Mouse (Mus musculus) midbrain, embryonic 13.5 days (tissue): Measurements from ENCODE around the gene Oaz3. TPM values are rescaled to one million over a fixed set of nuclear protein-coding genes. Genes with fewer than 3 reads are reported as not detected.
A peak's percentile ranks its signal among the peaks of the same experiment; 100 is the strongest.

Experiments used
- ATAC-seq: fragments of 200-750 bp; cut with Nextera tagmentation; 2 replicates; pipeline ENCODE4 v1.8.0; 2017; ENCODE audit warnings: mild to moderate bottlenecking, moderate TSS enrichment, moderate library complexity
- H3K27ac ChIP-seq: fragments of 300-500 bp; sonication (generic); 2 replicates; pipeline ENCODE4 v1.5.1; 2015; ENCODE audit warnings: inconsistent platforms, mild to moderate bottlenecking, moderate library complexity
- H3K27me3 ChIP-seq: fragments of 300-500 bp; sonication (generic); 2 replicates; pipeline ENCODE4 v1.6.1; 2015; ENCODE audit warnings: mild to moderate bottlenecking, inconsistent platforms
- H3K36me3 ChIP-seq: fragments of 300-500 bp; sonication (generic); 2 replicates; pipeline ENCODE4 v1.6.1; 2015; ENCODE audit warnings: mild to moderate bottlenecking, inconsistent platforms
- H3K4me1 ChIP-seq: fragments of 300-500 bp; sonication (generic); replicated peaks from 2 replicates; pipeline ENCODE4 v1.6.1; 2015; ENCODE audit warnings: inconsistent platforms
- H3K4me2 ChIP-seq: fragments of 300-500 bp; sonication (generic); replicated peaks from 2 replicates; pipeline ENCODE4 v1.6.1; 2015; ENCODE audit warnings: moderate library complexity, mild to moderate bottlenecking, inconsistent platforms
- H3K4me3 ChIP-seq: fragments of 300-500 bp; sonication (generic); replicated peaks from 2 replicates; pipeline ENCODE4 v1.5.1; 2015; ENCODE audit warnings: mild to moderate bottlenecking, inconsistent platforms
- H3K9ac ChIP-seq: fragments of 300-500 bp; sonication (generic); replicated peaks from 2 replicates; pipeline ENCODE4 v1.6.1; 2015; ENCODE audit warnings: mild to moderate bottlenecking, inconsistent platforms
- H3K9me3 ChIP-seq: fragments of 300-500 bp; sonication (generic); 2 replicates; pipeline ENCODE4 v1.6.1; 2016; ENCODE audit warnings: mild to moderate bottlenecking, inconsistent platforms
- WGBS: fragments of 180-500 bp; shearing (Covaris S2); methylation state at CpG from one replicate; pipeline ENCODE4 v1.1.7; 2015; 5-methylcytosine and 5-hydroxymethylcytosine counted together
- polyA plus RNA-seq: library from polyadenylated mRNA; unstranded; fragments of >200 nt; fragmentation: Nextera tagmentation; extraction: Ambion mirVana; gene quantifications from 2 replicates; pipeline ENCODE4 v1.2.1, GENCODE M21; 2015

Gene Oaz3
- polyA plus RNA-seq, 1 experiment from 2014 or later = 1.2 TPM

- Histone ChIP-seq H3K4me3 (peak overlapping the region; percentile 42), H3K9me3 (no peaks in the 10 kb centered on the region), H3K9ac (peak overlapping the region; percentile 70), H3K4me2 (peak overlapping the region; percentile 70), H3K4me1 (peaks cover 20% of the 10 kb centered on the region), H3K27me3 (peaks cover 29% of the 10 kb centered on the region), H3K36me3 (no peaks in the 10 kb centered on the region), H3K27ac (no peak overlapping the region; the same call in 1 of the 2 replicates)
- ATAC-seq = peak; percentile 78
- WGBS = 3% methylated on average over 20 of the region's 20 CpGs
Measured at GRCm38 (mm10) chr3:94398943-94399481, 44.7 kb downstream of the Oaz3 start.

- peaks cover 25% of the 10 kb centered on the region for H3K27me3 ChIP-seq
- H3K9me3 ChIP-seq = no peaks in the 10 kb centered on the region
- H3K4me3 ChIP-seq = peak within 1 kb of the TSS; percentile 42
- WGBS = 77% methylated on average over 6 of the region's 6 CpGs
- H3K4me2 ChIP-seq = peak within 1 kb of the TSS; percentile 70
- H3K9ac ChIP-seq = peak within 1 kb of the TSS; percentile 70
- no peak within 1 kb of the TSS; the same call in 1 of the 2 replicates for H3K27ac ChIP-seq
- no peaks in the 10 kb centered on the region for H3K36me3 ChIP-seq
- ATAC-seq = no peak
- H3K4me1 ChIP-seq = peaks cover 20% of the 10 kb centered on the region
Measured at GRCm38 (mm10) chr3:94398217-94398616, 45.5 kb downstream of the Oaz3 start, which contains the start of gene Lingo4. TSS of gene Lingo4 (plus strand) at chr3:94398517.

GRCm38 (mm10) chr3:94396851-94397250 lies 46.9 kb downstream of the Oaz3 start:
- no peak overlapping the region for H3K9ac ChIP-seq
- no peaks in the 10 kb centered on the region for H3K36me3 ChIP-seq
- 87% methylated on average over 4 of the region's 4 CpGs for WGBS
- no peaks in the 10 kb centered on the region for H3K9me3 ChIP-seq
- H3K4me3 ChIP-seq = no peak overlapping the region
- H3K27ac ChIP-seq = no peak overlapping the region
- no peak overlapping the region for H3K4me2 ChIP-seq
- peaks cover 20% of the 10 kb centered on the region for H3K4me1 ChIP-seq
- ATAC-seq = no peak
- peaks cover 22% of the 10 kb centered on the region for H3K27me3 ChIP-seq

- H3K4me1 ChIP-seq = peaks cover 20% of the 10 kb centered on the region
- H3K4me3 ChIP-seq = no peak overlapping the region
- peaks cover 18% of the 10 kb centered on the region for H3K27me3 ChIP-seq
- H3K9me3 ChIP-seq = no peaks in the 10 kb centered on the region
- H3K36me3 ChIP-seq = no peaks in the 10 kb centered on the region
- WGBS = 83% methylated on average over 1 of the region's 1 CpGs
- no peak overlapping the region for H3K9ac ChIP-seq
- ATAC-seq = no peak
- no peak overlapping the region for H3K27ac ChIP-seq
- no peak overlapping the region for H3K4me2 ChIP-seq
Measured at GRCm38 (mm10) chr3:94396336-94396735, 47.4 kb downstream of the Oaz3 start.

DNA sequence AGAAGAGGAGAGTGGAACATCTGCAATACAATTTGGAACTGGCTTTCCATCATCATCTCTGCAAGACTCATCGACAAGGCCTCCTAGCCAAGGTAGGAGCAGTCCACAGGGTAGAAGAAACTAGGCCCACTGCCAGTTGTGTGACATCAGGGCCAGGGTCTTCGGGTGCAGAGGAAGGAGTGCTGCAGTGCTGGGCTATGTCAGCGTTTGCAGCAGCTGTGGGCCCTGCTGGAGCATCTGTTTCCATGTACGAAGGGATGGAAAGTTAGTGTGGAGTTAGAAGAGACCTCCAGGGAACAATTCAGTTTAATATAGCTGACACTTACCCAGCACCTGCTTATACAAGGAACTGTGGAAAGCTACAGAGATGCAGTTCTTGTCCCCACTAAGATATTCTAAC lies 50.7 kb downstream of the Oaz3 start:
- Histone ChIP-seq H3K9me3 (no peaks in the 10 kb centered on the region), H3K4me2 (no peak overlapping the region), H3K9ac (no peak overlapping the region), H3K27me3 (peaks cover 11% of the 10 kb centered on the region), H3K4me1 (no peaks in the 10 kb centered on the region), H3K36me3 (no peaks in the 10 kb centered on the region), H3K4me3 (no peak overlapping the region), H3K27ac (no peak overlapping the region)
- ATAC-seq = no peak
- 79% methylated on average over 4 of the region's 4 CpGs for WGBS

DNA sequence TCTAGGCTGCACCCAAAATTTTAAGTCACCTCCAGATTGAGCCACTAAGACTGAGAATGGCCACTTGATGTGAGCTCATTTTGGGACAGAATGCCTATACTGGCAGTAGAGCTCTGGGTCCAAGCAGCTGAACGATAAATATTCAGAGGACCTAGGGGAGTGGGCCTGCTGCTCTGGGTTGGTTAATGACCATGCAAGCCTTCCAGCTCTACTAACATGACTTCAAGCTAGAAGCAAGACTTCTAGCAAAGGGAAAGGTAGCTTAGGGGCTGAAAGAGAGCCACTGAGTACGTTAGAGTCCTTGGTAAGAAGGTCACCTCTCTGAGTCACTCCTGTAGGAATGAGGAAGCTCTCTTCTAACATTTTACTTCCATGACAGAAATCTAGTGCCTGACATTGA lies 51.6 kb downstream of the Oaz3 start:
- Histone ChIP-seq H3K4me3 (no peak overlapping the region), H3K27ac (no peak overlapping the region), H3K4me1 (no peaks in the 10 kb centered on the region), H3K9me3 (no peaks in the 10 kb centered on the region), H3K9ac (no peak overlapping the region), H3K36me3 (no peaks in the 10 kb centered on the region), H3K27me3 (peaks cover 3% of the 10 kb centered on the region), H3K4me2 (no peak overlapping the region)
- no peak for ATAC-seq
- WGBS = 88% methylated on average over 2 of the region's 2 CpGs

DNA sequence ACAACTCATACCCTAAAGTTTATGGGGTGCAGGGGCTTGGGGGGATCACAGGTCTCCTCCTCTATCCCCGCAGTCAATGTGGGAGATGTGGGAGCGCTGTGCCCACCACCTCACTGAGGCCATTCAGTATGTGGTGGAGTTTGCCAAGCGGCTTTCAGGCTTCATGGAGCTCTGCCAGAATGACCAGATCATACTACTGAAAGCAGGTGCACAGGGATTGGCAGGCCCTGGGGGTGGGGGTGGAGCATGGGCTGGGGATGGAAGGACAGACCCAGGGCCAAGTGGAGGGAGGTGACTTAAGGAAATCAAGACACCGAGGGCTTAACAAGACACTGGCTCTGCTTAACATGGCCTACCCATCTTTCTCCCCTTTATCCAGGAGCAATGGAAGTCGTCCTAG lies 52.7 kb downstream of the Oaz3 start:
- no peaks in the 10 kb centered on the region for H3K9me3 ChIP-seq
- no peaks in the 10 kb centered on the region for H3K36me3 ChIP-seq
- no peaks in the 10 kb centered on the region for H3K4me1 ChIP-seq
- H3K4me2 ChIP-seq = no peak overlapping the region
- H3K27me3 ChIP-seq = no peaks in the 10 kb centered on the region
- H3K27ac ChIP-seq = no peak overlapping the region
- no peak for ATAC-seq
- H3K9ac ChIP-seq = no peak overlapping the region
- H3K4me3 ChIP-seq = no peak overlapping the region
- 86% methylated on average over 5 of the region's 5 CpGs for WGBS

DNA sequence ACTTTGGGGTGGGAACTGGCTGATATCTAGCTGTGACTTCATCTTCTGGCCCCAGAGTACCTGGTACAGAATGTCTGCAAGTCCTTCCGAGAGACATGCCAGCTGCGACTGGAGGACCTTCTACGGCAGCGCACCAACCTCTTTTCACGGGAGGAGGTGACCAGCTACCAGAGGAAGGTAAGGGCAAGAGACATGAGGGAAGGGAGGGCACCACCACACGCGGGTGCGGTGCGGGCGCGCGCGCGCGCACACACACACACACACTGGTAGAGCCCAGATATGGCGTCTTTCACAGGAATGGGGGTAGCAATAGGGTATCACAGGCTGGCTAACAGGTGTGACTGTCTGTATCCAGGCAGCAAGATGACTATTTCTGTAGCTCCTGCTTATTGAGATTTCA lies 54.3 kb downstream of the Oaz3 start:
- H3K4me1 ChIP-seq = no peaks in the 10 kb centered on the region
- WGBS = 92% methylated on average over 16 of the region's 16 CpGs
- H3K36me3 ChIP-seq = no peaks in the 10 kb centered on the region
- no peak for ATAC-seq
- no peak overlapping the region for H3K27ac ChIP-seq
- no peak overlapping the region for H3K4me3 ChIP-seq
- no peak overlapping the region for H3K9ac ChIP-seq
- no peaks in the 10 kb centered on the region for H3K9me3 ChIP-seq
- no peak overlapping the region for H3K4me2 ChIP-seq
- no peaks in the 10 kb centered on the region for H3K27me3 ChIP-seq

GRCm38 (mm10) chr3:94388047-94388446 lies 55.7 kb downstream of the Oaz3 start:
- Histone ChIP-seq H3K4me2 (no peak overlapping the region), H3K36me3 (no peaks in the 10 kb centered on the region), H3K9me3 (no peaks in the 10 kb centered on the region), H3K9ac (no peak overlapping the region), H3K27me3 (no peaks in the 10 kb centered on the region), H3K4me3 (no peak overlapping the region), H3K27ac (no peak overlapping the region), H3K4me1 (no peaks in the 10 kb centered on the region)
- WGBS = 86% methylated on average over 5 of the region's 5 CpGs
- ATAC-seq = no peak

DNA sequence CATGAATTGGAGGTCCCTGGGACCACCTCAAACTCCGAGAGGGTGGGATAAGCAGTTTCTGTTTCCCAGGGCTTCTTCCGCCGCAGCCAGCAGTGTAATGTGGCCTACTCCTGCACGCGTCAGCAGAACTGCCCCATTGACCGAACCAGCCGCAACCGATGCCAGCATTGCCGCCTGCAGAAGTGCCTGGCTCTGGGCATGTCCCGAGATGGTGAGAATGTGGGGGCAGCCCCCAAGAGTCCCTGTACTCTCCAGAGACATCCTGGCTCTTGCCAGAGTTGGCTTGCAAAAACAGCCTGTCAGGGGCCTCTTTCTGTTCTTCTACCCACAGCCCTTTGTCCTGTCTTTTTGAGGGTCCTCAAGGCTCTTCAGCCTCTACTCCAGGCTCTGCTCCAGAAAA lies 56.3 kb downstream of the Oaz3 start:
- Histone ChIP-seq H3K27me3 (no peaks in the 10 kb centered on the region), H3K4me3 (no peak overlapping the region), H3K27ac (no peak overlapping the region), H3K4me2 (no peak overlapping the region), H3K9me3 (no peaks in the 10 kb centered on the region), H3K4me1 (no peaks in the 10 kb centered on the region), H3K9ac (no peak overlapping the region), H3K36me3 (no peaks in the 10 kb centered on the region)
- ATAC-seq = no peak
- WGBS = 95% methylated on average over 10 of the region's 10 CpGs

DNA sequence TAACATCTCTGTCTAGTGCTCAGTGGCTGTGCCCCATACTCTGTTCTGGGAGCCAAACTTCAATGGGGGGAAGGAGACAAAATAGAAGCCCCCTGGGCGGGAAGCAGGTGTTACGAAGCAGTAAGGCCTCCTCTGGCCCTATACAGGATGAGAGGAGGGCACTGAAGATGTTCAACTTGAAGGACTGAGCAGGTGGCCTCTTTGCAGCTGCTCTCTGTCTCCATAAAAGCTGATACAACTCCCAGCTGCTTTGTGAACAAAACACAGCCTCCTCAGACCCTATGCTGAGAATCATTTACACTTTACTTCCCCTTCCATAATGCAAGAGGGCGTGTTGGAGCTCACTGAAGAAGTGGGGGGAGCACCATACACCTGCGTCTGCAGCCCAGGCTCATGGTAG lies 57.0 kb downstream of the Oaz3 start:
- ATAC-seq = no peak
- WGBS = 65% methylated on average over 4 of the region's 4 CpGs
- no peak overlapping the region for H3K4me2 ChIP-seq

GRCm38 (mm10) chr3:94383476-94383875 lies 60.2 kb downstream of the Oaz3 start:
- Histone ChIP-seq H3K36me3 (no peaks in the 10 kb centered on the region), H3K27ac (no peak overlapping the region), H3K9me3 (no peaks in the 10 kb centered on the region), H3K4me2 (no peak overlapping the region), H3K4me3 (no peak overlapping the region), H3K9ac (no peak overlapping the region), H3K4me1 (peaks cover 4% of the 10 kb centered on the region; the same call in 1 of the 2 replicates), H3K27me3 (no peaks in the 10 kb centered on the region)
- no peak for ATAC-seq
- 47% methylated on average over 3 of the region's 3 CpGs for WGBS

More for the DNA sequence above, 57.0 kb downstream of the Oaz3 start:
- H3K4me3 ChIP-seq = no peak overlapping the region
- H3K9me3 ChIP-seq = no peaks in the 10 kb centered on the region
- H3K27ac ChIP-seq = no peak overlapping the region
- H3K9ac ChIP-seq = no peak overlapping the region
- H3K36me3 ChIP-seq = no peaks in the 10 kb centered on the region
- no peaks in the 10 kb centered on the region for H3K27me3 ChIP-seq
- no peaks in the 10 kb centered on the region for H3K4me1 ChIP-seq
